Mouse (Mus musculus): Measurements from ENCODE around the gene Mgat5b.

- TF ChIP-seq EP300 (IDR thresholded peaks at IDR 0.05; ENCODE audit: insufficient read depth, low read depth, low read length) (no peak), CTCF (IDR thresholded peaks at IDR 0.05) (no peak)
These were observed 31.2 kb downstream of the Mgat5b start for GRCm38 (mm10) chr11:116949832-116950231.

Data from heart, adult 2 months (tissue).